Mouse (Mus musculus) kidney, adult 2 months (tissue): ENCODE results near the gene Pou4f1.

ENCODE experiments used
- CTCF ChIP-seq: fragments of 200-500 bp; conservative IDR thresholded peaks from 2 replicates; pipeline ENCODE4 v1.5.1; 2011; ENCODE audit warnings: low read depth, mild to moderate bottlenecking, control low read depth, low read length, moderate library complexity, mixed read lengths; ENCODE audit not compliant: insufficient read depth, insufficient read length
- POLR2A ChIP-seq: fragments of 200-500 bp; IDR thresholded peaks from one replicate; pipeline ENCODE4 v1.6.1; 2011; ENCODE audit warnings: low read depth, low read length, control low read depth

GRCm38 (mm10) chr14:104461286-104462240, 6.2 kb downstream of the Pou4f1 start:
- TF ChIP-seq CTCF (no peak), POLR2A (no peak)
